In genomic region chr5:134120135-134120534, GRCm38 (mm10) we compare ENCODE assay signal across 25 mouse cellular contexts. TPM values are rescaled to one million over a fixed set of nuclear protein-coding genes. Genes with fewer than 3 reads are reported as not detected.
DNase-seq lines count a peak whose midpoint lies in the region; ATAC-seq and TF ChIP-seq lines count a peak whose summit lies in the region.
"Had no signal": no experiment of that assay in that cellular context is flagged by ENCODE, and none has a peak within 500 bp of the region (broad histone marks: within the 10 kb centered on the region; RNA-seq: fewer than 3 reads in every experiment).

No protein-coding gene starts in this region.

- no peaks in the 10 kb centered on the region for H3K27me3 ChIP-seq in forebrain, embryonic 12.5 days
- no peaks in the 10 kb centered on the region for H3K27me3 ChIP-seq in forebrain, embryonic 13.5 days
- H3K27me3 ChIP-seq in intestine, embryonic 15.5 days (replicated peaks), result no peaks in the 10 kb centered on the region
- H3K27me3 ChIP-seq in intestine, embryonic 16.5 days (replicated peaks; ENCODE audit: control insufficient read depth, insufficient read depth, low read length), result no peaks in the 10 kb centered on the region
- H3K27me3 ChIP-seq in heart, embryonic 13.5 days (replicated peaks), result no peaks in the 10 kb centered on the region
- H3K27me3 ChIP-seq in intestine, postnatal 0 days (replicated peaks; ENCODE audit: control insufficient read depth, insufficient read depth, low read length), result no peaks in the 10 kb centered on the region
- H3K27me3 ChIP-seq: embryonic facial prominence, embryonic 15.5 days; limb, embryonic 13.5 days; liver, embryonic 13.5 days; midbrain, embryonic 12.5 days; neural tube, embryonic 15.5 days had no signal

- H3K9me3 ChIP-seq in forebrain, embryonic 12.5 days, result no peaks in the 10 kb centered on the region
- H3K9me3 ChIP-seq in forebrain, embryonic 13.5 days (replicated peaks), result no peaks in the 10 kb centered on the region
- H3K9me3 ChIP-seq in intestine, embryonic 15.5 days, result no peaks in the 10 kb centered on the region
- H3K9me3 ChIP-seq in intestine, embryonic 16.5 days (ENCODE audit: control insufficient read depth, low read length), result no peaks in the 10 kb centered on the region
- H3K9me3 ChIP-seq in heart, embryonic 13.5 days, result no peaks in the 10 kb centered on the region
- no peaks in the 10 kb centered on the region for H3K9me3 ChIP-seq in intestine, postnatal 0 days (ENCODE audit: control insufficient read depth)
- H3K9me3 ChIP-seq: embryonic facial prominence, embryonic 15.5 days; limb, embryonic 13.5 days; liver, embryonic 13.5 days; midbrain, embryonic 12.5 days; neural tube, embryonic 15.5 days had no signal

- H3K4me3 ChIP-seq in forebrain, embryonic 12.5 days (replicated peaks), result no peak overlapping the region
- H3K4me3 ChIP-seq in forebrain, embryonic 13.5 days, result no peak overlapping the region
- no peak overlapping the region for H3K4me3 ChIP-seq in intestine, embryonic 15.5 days (replicated peaks)
- H3K4me3 ChIP-seq in intestine, embryonic 16.5 days (ENCODE audit: low read length), result no peak overlapping the region
- no peak overlapping the region for H3K4me3 ChIP-seq in heart, embryonic 13.5 days
- no peak overlapping the region for H3K4me3 ChIP-seq in intestine, postnatal 0 days (ENCODE audit: low read depth, low read length)
- H3K4me3 ChIP-seq: embryonic facial prominence, embryonic 15.5 days; layer of hippocampus, adult 2 months; limb, embryonic 13.5 days; liver, embryonic 13.5 days; midbrain, embryonic 12.5 days; neural tube, embryonic 15.5 days had no signal

- peaks cover 9% of the 10 kb centered on the region; the same call in 1 of the 2 replicates for H3K4me1 ChIP-seq in forebrain, embryonic 12.5 days
- H3K4me1 ChIP-seq in forebrain, embryonic 13.5 days, result peaks cover 5% of the 10 kb centered on the region
- H3K4me1 ChIP-seq in intestine, embryonic 15.5 days (replicated peaks), result peaks cover 14% of the 10 kb centered on the region; the same call in 1 of the 2 replicates
- H3K4me1 ChIP-seq in intestine, embryonic 16.5 days (ENCODE audit: control insufficient read depth, insufficient read depth, low read length), result peaks cover 12% of the 10 kb centered on the region
- peaks cover 55% of the 10 kb centered on the region for H3K4me1 ChIP-seq in heart, embryonic 13.5 days
- peaks cover 10% of the 10 kb centered on the region; the same call in 1 of the 2 replicates for H3K4me1 ChIP-seq in intestine, postnatal 0 days (replicated peaks; ENCODE audit: control insufficient read depth, insufficient read depth, low read length)
- H3K4me1 ChIP-seq: embryonic facial prominence, embryonic 15.5 days; liver, embryonic 13.5 days; neural tube, embryonic 15.5 days had no signal

- ATAC-seq in forebrain, embryonic 12.5 days (ENCODE audit: low FRiP score), result no peak
- ATAC-seq in forebrain, embryonic 13.5 days, result no peak
- no peak for ATAC-seq in intestine, embryonic 15.5 days
- no peak for ATAC-seq in intestine, embryonic 16.5 days
- ATAC-seq in heart, embryonic 13.5 days (ENCODE audit: extremely low read depth, insufficient number of reproducible peaks, low FRiP score, low TSS enrichment), result no peak
- ATAC-seq in intestine, postnatal 0 days, result no peak
- ATAC-seq: activated CD4-positive, CD25-positive, alpha-beta regulatory T cell, adult 4 months; forebrain, postnatal 0 days; hindbrain, postnatal 0 days had no signal

- no peak for TF ChIP-seq CTCF in intestine, postnatal 0 days (IDR thresholded peaks at IDR 0.05; ENCODE audit: low read depth)

- no peak overlapping the region for H3K4me2 ChIP-seq in forebrain, embryonic 12.5 days
- H3K4me2 ChIP-seq in forebrain, embryonic 13.5 days, result no peak overlapping the region
- H3K4me2 ChIP-seq in intestine, embryonic 15.5 days (replicated peaks), result no peak overlapping the region
- no peak overlapping the region for H3K4me2 ChIP-seq in intestine, embryonic 16.5 days (ENCODE audit: low read depth, low read length)
- H3K4me2 ChIP-seq in heart, embryonic 13.5 days, result no peak overlapping the region
- H3K4me2 ChIP-seq in intestine, postnatal 0 days (replicated peaks; ENCODE audit: low read depth), result no peak overlapping the region
- H3K4me2 ChIP-seq: embryonic facial prominence, embryonic 15.5 days; limb, embryonic 13.5 days; liver, embryonic 13.5 days; lung, embryonic 14.5 days; midbrain, embryonic 12.5 days; neural tube, embryonic 15.5 days had no signal

- H3K27ac ChIP-seq in forebrain, embryonic 12.5 days, result 0 out of 2 replicates have a peak overlapping the region, but pooled peaks have one; percentile 19
- no peak overlapping the region for H3K27ac ChIP-seq in forebrain, embryonic 13.5 days
- H3K27ac ChIP-seq in intestine, embryonic 15.5 days, result 0 out of 2 replicates have a peak overlapping the region, but pooled peaks have one; percentile 10
- H3K27ac ChIP-seq in intestine, embryonic 16.5 days (ENCODE audit: low read length), result no peak overlapping the region
- peak overlapping the region; percentile 76 for H3K27ac ChIP-seq in heart, embryonic 13.5 days (replicated peaks)
- H3K27ac ChIP-seq in intestine, postnatal 0 days (ENCODE audit: low read depth, low read length), result peak overlapping the region; percentile 57; the same call in 1 of the 2 replicates
- H3K27ac ChIP-seq: embryonic facial prominence, embryonic 15.5 days; hindbrain, postnatal 0 days; layer of hippocampus, adult 2 months; limb, embryonic 13.5 days; liver, embryonic 13.5 days; midbrain, embryonic 12.5 days; neural tube, embryonic 15.5 days had no signal

- no peak for DNase-seq in embryo, embryonic 11 days
- DNase-seq: adrenal gland, adult 8-10 months; cerebellum, adult 18-20 months; cerebellum, postnatal 36 days; forebrain, postnatal 0 days; kidney, adult 2 months; kidney, postnatal 25 days; liver, embryonic 13.5 days; lung, embryonic 14.5 days; right cerebral cortex, adult 18-20 months; right cerebral cortex, postnatal 4 days; thymus, postnatal 14 days had no signal

- H3K36me3 ChIP-seq in forebrain, embryonic 12.5 days (replicated peaks), result peaks cover 10% of the 10 kb centered on the region
- H3K36me3 ChIP-seq in forebrain, embryonic 13.5 days (ENCODE audit: poor library complexity, severe bottlenecking), result peaks cover 31% of the 10 kb centered on the region
- H3K36me3 ChIP-seq in intestine, embryonic 15.5 days, result no peaks in the 10 kb centered on the region
- no peaks in the 10 kb centered on the region for H3K36me3 ChIP-seq in intestine, embryonic 16.5 days (ENCODE audit: control insufficient read depth, insufficient read depth, low read length)
- peaks cover 3% of the 10 kb centered on the region for H3K36me3 ChIP-seq in heart, embryonic 13.5 days
- H3K36me3 ChIP-seq in intestine, postnatal 0 days (ENCODE audit: control insufficient read depth, insufficient read depth), result peaks cover 3% of the 10 kb centered on the region; the same call in 1 of the 2 replicates
- H3K36me3 ChIP-seq: liver, embryonic 13.5 days had no signal

- 93% methylated on average over 3 of the region's 3 CpGs for WGBS in forebrain, embryonic 12.5 days
- 97% methylated on average over 3 of the region's 3 CpGs for WGBS in forebrain, embryonic 13.5 days
- WGBS in intestine, embryonic 15.5 days, result 85% methylated on average over 3 of the region's 3 CpGs
- WGBS in intestine, embryonic 16.5 days, result 91% methylated on average over 3 of the region's 3 CpGs
- WGBS in heart, embryonic 13.5 days, result 78% methylated on average over 3 of the region's 3 CpGs
- 92% methylated on average over 3 of the region's 3 CpGs for WGBS in intestine, postnatal 0 days

- H3K9ac ChIP-seq in forebrain, embryonic 12.5 days, result no peak overlapping the region
- no peak overlapping the region for H3K9ac ChIP-seq in forebrain, embryonic 13.5 days
- no peak overlapping the region for H3K9ac ChIP-seq in intestine, embryonic 15.5 days
- no peak overlapping the region for H3K9ac ChIP-seq in intestine, embryonic 16.5 days (ENCODE audit: low read depth, low read length)
- H3K9ac ChIP-seq in heart, embryonic 13.5 days, result no peak overlapping the region
- H3K9ac ChIP-seq in intestine, postnatal 0 days (ENCODE audit: low read depth, low read length), result no peak overlapping the region
- H3K9ac ChIP-seq: embryonic facial prominence, embryonic 15.5 days; forebrain, postnatal 0 days; limb, embryonic 13.5 days; liver, embryonic 13.5 days; lung, embryonic 14.5 days; midbrain, embryonic 12.5 days; neural tube, embryonic 15.5 days had no signal

RNA-seq across cellular contexts. Expression of gene Castor2, which starts 20.6 kb away (rescaled TPM):
- polyA plus RNA-seq in forebrain, embryonic 12.5 days (2016; fragmentation: Nextera tagmentation; extraction: Ambion mirVana), result 19.4 and 23.1 TPM in 2 replicates
- 22.6 and 24.1 TPM in 2 replicates for polyA plus RNA-seq in forebrain, embryonic 13.5 days (2015; fragmentation: Nextera tagmentation; extraction: Ambion mirVana)
- 5.1 and 7.7 TPM in 2 replicates for polyA plus RNA-seq in intestine, embryonic 15.5 days (2015; fragmentation: Nextera tagmentation; extraction: Ambion mirVana)
- polyA plus RNA-seq in intestine, embryonic 16.5 days (2015; fragmentation: Nextera tagmentation; extraction: Ambion mirVana), result 6.7 and 8.2 TPM in 2 replicates
- polyA plus RNA-seq in heart, embryonic 13.5 days (2015; fragmentation: Nextera tagmentation; extraction: Ambion mirVana), result 5.3 and 6.4 TPM in 2 replicates
- polyA plus RNA-seq in intestine, postnatal 0 days (2015; fragmentation: Nextera tagmentation; extraction: Ambion mirVana), result 24.1 and 31.3 TPM in 2 replicates

RNA-seq across cellular contexts. Expression of gene Rcc1l, which starts 56.4 kb away (rescaled TPM):
- 29.4 TPM in 2 replicates for polyA plus RNA-seq in forebrain, embryonic 12.5 days (2016; fragmentation: Nextera tagmentation; extraction: Ambion mirVana)
- 23.3 and 24.4 TPM in 2 replicates for polyA plus RNA-seq in forebrain, embryonic 13.5 days (2015; fragmentation: Nextera tagmentation; extraction: Ambion mirVana)
- 33.1 and 34.6 TPM in 2 replicates for polyA plus RNA-seq in intestine, embryonic 15.5 days (2015; fragmentation: Nextera tagmentation; extraction: Ambion mirVana)
- 26.6 and 28.5 TPM in 2 replicates for polyA plus RNA-seq in intestine, embryonic 16.5 days (2015; fragmentation: Nextera tagmentation; extraction: Ambion mirVana)
- 24.3 and 25.4 TPM in 2 replicates for polyA plus RNA-seq in heart, embryonic 13.5 days (2015; fragmentation: Nextera tagmentation; extraction: Ambion mirVana)
- 14.7 and 16.1 TPM in 2 replicates for polyA plus RNA-seq in intestine, postnatal 0 days (2015; fragmentation: Nextera tagmentation; extraction: Ambion mirVana)

Comparison
In these comparisons a context has a peak if more than half of its experiments do, and no peak if none do; other contexts are left out.
1. H3K27ac ChIP-seq: peak in forebrain, embryonic 12.5 days (single experiment), intestine, embryonic 15.5 days (single experiment), heart, embryonic 13.5 days (single experiment) and intestine, postnatal 0 days (single experiment); none in forebrain, embryonic 13.5 days (single experiment) and intestine, embryonic 16.5 days (single experiment).